Mouse (Mus musculus) left cerebral cortex, adult 2 months (tissue): Measurements from ENCODE around the gene Hoxa9. TPM values are rescaled to one million over a fixed set of nuclear protein-coding genes. Genes with fewer than 3 reads are reported as not detected.

Source experiments
- DNase-seq, 2 experiments: peaks; one replicate each; pipeline ENCODE4 v3.0.0; 2021 to 2022; ENCODE audit warnings: low spot score in 2 of 2, mixed read lengths in 1 of 2; ENCODE audit errors: extremely low spot score in 1 of 2
- H3K27ac ChIP-seq: fragments of 200-600 bp; 2 replicates; pipeline ENCODE4 v1.8.1; 2022
- H3K4me3 ChIP-seq: fragments of 200-600 bp; 2 replicates; pipeline ENCODE4 v1.8.1; 2022
- CTCF ChIP-seq: fragments of 200-600 bp; IDR thresholded peaks from 2 replicates; pipeline ENCODE4 v1.8.1; 2022; ENCODE audit warnings: antibody characterized with exemption, mild to moderate bottlenecking, moderate library complexity
- intact Hi-C: fragments of 180-260 bp; cut with DNase I; formaldehyde crosslinking; loops from one replicate; pipeline ENCODE4 v1.15.1; 2025
- total RNA-seq, 2 experiments: library from RNA; stranded (reverse); gene quantifications; 2 replicates each; pipeline ENCODE4 v1.2.3; 2021

Gene Hoxa9
- total RNA-seq, 2 experiments from 2014 or later = not detected

DNA sequence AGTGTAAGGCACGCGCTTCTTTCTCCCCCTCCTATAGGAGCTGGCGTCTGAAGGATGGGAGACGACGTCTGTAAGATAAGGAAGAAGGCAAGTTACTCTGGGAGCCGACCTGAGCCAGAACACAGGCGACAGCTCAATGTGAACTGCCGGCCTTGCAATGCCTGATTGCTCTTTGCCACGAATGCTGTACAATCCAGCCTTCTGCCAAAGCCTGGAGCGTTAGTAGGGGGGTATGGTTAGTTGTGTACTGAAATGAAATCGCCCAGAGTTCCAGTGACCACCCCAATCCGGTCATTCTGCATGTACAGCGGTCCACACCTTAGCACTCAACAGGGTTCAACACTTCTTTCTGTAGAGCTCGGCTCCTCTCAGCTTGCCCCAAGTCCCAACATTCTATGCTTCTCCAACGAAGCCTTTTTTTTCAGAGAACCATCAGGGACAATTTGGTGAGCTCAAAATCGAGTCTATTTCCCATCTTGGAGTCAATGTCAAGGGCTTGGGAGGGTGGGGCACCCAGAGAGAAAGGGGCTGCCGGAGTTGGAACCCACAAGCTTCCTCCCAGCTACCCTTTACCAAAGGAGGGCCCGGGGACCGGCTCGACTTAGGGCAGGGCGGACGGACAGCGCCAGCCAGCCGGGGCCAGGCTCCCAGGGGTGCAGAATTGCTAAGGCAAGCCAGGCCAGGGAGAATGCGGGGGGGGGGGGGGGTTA lies 28.3 kb upstream of the Hoxa9 start:
- Histone ChIP-seq H3K27ac (no peak overlapping the region), H3K4me3 (no peak overlapping the region)
- TF ChIP-seq CTCF = no peak
- intact Hi-C loops = loop anchor here (5.0 kb wide), 4 partner anchors 53 to 708 kb away; partner anchors contain the start of gene Evx1
- DNase-seq = no peak

GRCm38 (mm10) chr6:52256956-52257355 lies 26.1 kb upstream of the Hoxa9 start:
- H3K27ac ChIP-seq = no peak overlapping the region
- H3K4me3 ChIP-seq = no peak overlapping the region
- peak; percentile 55 to 67 for DNase-seq
- intact Hi-C loops = loop anchor here (2.0 to 5.0 kb wide), 6 partner anchors 55 to 710 kb away; partner anchors contain the start of gene Evx1
- TF ChIP-seq CTCF = peak; percentile 74

DNA sequence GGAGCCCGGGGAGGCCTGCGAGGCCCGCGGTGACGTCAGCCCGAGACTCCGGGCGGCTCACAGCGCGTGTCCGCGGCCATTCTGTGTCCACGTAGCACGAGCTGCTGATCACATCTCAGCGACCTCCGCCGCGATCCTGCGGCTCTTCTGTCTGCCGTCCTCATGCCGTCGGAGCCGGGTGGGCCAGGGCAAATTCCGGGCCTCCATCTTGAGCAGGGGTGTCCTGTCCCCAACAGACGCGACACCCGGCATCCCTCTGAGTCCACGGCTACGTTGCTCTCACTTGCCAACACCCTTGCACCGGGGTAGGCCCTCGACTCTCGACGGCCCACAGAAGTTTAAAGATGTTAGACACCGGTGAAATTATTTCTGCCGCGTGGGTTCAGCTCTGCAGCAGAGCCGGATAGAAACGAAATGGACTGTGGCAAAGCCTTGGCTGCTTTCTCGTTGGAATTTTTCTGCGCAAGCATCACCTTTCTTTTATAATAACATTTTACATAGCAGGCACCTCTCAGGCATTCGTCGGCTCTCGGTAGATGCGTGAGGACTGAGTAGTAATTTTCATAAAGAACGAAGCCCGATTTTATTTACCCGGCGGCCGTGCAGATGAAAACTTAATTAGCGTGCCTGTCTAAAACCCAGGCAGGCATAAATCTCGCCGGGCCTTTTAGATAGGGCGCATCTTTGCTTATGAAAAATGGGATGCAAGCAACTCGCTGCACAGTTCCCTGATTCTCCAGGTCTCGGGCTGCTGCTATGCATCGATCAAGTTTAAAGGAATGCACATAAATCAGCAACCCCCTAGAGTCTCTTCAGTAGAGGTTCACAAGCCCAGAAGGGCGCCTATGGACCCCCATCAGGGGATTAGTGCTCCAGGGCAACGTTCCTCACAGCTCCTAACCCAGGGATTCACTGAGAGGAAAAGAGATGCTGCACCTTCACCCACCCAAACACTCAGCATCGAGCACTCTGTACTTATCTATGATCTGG lies 22.9 kb upstream of the Hoxa9 start:
- no peak overlapping the region for H3K27ac ChIP-seq
- intact Hi-C loops = no loop called here
- H3K4me3 ChIP-seq = no peak overlapping the region
- no peak for DNase-seq
- no peak for TF ChIP-seq CTCF

DNA sequence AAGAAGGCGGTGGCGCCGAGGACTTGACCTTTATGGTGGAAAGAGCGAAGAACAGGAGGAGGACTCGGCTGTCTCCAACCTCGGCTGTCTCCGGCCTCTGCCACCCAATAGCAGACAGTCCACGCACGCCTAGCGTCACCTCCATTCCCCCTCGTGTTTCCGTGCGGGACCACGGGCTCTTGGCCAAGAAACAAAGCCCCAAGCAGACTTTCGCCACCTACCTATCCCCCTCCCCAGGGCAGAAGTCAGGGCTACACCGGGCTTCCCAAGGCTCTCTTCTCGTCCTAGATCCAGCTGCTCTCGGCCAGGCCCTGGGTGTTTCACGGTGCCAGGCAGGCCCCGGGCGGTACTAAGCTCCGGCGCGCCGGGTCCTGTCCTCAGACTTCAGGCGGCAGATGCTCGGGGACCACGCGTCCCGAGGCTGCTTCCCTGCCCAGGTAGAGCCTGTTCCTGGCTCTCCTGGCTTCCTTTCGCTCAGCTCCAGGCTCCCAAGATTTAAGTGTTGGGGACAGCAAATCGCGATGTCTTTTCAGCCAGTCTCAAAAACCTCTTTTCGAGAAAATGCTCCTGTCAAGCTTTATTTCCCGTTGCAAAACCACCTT lies 22.0 kb upstream of the Hoxa9 start:
- H3K4me3 ChIP-seq = no peak overlapping the region
- H3K27ac ChIP-seq = no peak overlapping the region
- DNase-seq = no peak
- intact Hi-C loops = no loop called here
- TF ChIP-seq CTCF = no peak

DNA sequence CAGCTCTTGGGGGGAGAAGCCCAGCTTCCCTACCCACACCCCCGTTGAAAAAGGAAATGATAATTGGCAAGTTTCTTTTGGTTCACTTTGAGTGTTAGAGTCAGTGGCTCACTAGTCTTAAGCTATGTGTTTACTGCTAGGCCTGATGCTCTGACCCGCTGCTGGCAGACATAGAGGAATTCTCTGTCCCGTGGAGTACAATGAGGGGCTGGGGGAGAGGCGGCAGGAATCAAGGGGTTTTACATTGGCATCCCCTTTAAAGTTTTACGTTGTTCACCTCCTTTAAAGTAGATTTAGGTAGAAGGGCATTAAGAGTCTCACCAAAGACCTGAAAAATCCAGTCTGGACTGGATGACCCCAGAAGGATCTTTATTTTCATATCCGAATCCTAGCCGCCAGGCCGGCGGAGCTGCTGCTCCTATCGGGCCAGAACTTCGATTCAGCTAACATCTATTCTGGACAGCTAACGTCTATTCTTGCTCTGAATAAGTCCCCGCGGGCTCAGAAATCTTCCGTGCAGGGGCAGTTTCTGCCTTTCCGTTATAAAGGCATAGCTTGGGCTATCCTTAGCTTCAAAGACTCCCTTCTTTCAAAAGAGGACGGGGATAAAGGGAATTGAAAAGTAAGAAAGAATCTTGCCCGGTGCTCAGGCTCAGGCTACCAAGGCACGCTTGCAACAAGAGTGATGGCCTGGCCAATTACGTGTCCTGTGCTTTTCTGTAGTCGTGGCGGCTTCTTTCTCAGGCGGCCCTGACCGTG lies 21.3 kb upstream of the Hoxa9 start:
- Histone ChIP-seq H3K4me3 (no peak overlapping the region), H3K27ac (no peak overlapping the region)
- DNase-seq = no peak
- intact Hi-C loops = no loop called here
- TF ChIP-seq CTCF = no peak

DNA sequence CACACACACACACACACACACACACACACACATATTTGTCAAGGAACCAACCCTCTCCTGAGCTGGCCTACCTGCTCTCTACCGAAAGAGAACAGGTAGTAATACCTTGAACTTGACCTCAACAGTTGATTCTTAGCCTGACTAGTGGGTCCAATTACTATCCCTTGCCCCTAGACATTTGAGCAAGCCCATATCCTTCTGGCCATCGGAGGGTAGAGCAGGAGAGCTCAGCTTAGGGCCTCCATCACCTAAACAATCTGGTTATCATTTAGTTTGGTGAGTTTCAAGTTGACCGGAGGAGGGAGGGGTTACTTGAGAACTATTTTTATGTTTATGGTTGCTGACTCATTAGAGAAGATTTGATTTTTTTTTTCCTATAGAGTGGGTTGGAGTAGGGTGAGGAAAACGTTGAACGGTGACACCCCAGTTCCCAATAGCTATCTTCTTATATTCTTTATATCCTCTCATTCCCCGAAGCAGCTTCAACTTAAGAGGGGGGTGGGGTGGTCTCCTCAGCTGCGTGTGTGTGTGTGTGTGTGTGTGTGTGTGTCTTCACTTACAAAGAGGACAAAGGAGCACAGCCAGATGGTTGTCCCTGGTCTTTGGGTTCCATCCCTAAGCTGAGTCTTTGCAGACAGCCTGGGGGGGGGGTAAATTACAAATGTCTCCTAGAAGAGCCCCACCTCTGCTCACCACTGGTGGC lies 20.4 kb upstream of the Hoxa9 start:
- H3K27ac ChIP-seq = no peak overlapping the region
- intact Hi-C loops = no loop called here
- H3K4me3 ChIP-seq = no peak overlapping the region
- no peak for DNase-seq
- no peak for TF ChIP-seq CTCF

GRCm38 (mm10) chr6:52249826-52250225 lies 18.9 kb upstream of the Hoxa9 start:
- no peak for DNase-seq
- H3K4me3 ChIP-seq = no peak overlapping the region
- H3K27ac ChIP-seq = no peak overlapping the region
- TF ChIP-seq CTCF = no peak
- intact Hi-C loops = no loop called here

- Histone ChIP-seq H3K4me3 (no peak overlapping the region), H3K27ac (no peak overlapping the region)
- no peak for TF ChIP-seq CTCF
- intact Hi-C loops = no loop called here
- DNase-seq = no peak
Measured at GRCm38 (mm10) chr6:52249415-52249738, 18.5 kb upstream of the Hoxa9 start.

GRCm38 (mm10) chr6:52248638-52249414 lies 17.9 kb upstream of the Hoxa9 start:
- DNase-seq = no peak
- no peak overlapping the region for H3K4me3 ChIP-seq
- no peak for TF ChIP-seq CTCF
- H3K27ac ChIP-seq = no peak overlapping the region
- intact Hi-C loops = no loop called here

DNA sequence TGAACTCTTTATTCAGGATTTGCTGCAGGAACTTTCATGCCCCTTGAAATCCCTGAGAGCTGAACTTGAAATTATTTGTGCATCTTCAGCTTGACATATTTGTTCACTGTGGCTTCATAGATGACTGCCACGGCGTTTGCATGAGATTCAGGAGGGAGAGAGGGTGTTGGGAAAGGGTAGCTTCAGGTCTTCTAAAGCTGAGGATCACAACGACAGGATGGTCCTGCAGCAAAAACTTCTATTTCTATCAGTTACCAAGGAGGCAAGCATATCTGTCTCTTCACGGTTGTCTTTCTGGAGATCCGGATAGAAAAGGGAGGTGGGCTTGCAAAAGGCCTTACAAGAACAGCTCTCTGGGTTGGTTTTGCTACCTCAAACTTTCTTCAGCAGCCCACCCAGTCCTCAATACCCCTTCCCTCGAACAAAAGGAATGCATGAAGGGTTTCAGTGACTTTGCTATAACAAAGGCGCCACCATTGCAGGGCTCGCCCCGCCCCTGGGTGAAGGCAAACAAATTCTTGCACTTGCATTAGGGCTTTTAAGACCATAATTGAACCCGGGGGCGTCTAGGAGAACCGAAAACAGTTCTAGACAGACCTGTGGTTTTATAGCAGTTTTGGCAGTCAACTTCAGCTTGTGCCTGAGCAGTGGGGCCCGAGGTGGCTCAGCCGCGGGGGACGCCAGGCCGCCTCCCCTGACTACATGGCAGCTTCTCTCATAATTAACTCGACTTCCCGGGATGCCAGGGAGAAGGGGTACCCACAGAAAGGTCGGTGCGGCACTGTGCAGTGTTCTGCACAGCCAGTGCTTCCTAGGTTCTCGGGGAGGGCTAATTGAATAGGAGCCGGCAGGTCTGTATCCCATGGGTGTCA lies 17.1 kb upstream of the Hoxa9 start:
- no peak for DNase-seq
- no peak overlapping the region for H3K4me3 ChIP-seq
- intact Hi-C loops = no loop called here
- TF ChIP-seq CTCF = no peak
- no peak overlapping the region for H3K27ac ChIP-seq
